Mouse (Mus musculus) small intestine, adult 2 months (tissue): ENCODE measurements around the gene Dcaf17.

Experiments used
- CTCF ChIP-seq: fragments of 200-500 bp; IDR thresholded peaks from 2 replicates; pipeline ENCODE4 v1.5.1; 2012; ENCODE audit warnings: low read depth, mild to moderate bottlenecking, control low read depth, inconsistent platforms, low read length, moderate library complexity, mixed read lengths; ENCODE audit not compliant: insufficient replicate concordance, insufficient read length; ENCODE audit errors: extremely low read depth
- POLR2A ChIP-seq: fragments of 200-500 bp; IDR thresholded peaks from 2 replicates; pipeline ENCODE4 v1.6.1; 2012; ENCODE audit warnings: low read depth, mild to moderate bottlenecking, control low read depth, inconsistent platforms, low read length, moderate library complexity

- TF ChIP-seq CTCF (no peak), POLR2A (no peak)
Observed at GRCm38 (mm10) chr2:71103292-71103680, 48.2 kb downstream of the Dcaf17 start.
